Mouse (Mus musculus): Measurements from ENCODE around the gene B430305J03Rik. TPM values are rescaled to one million over a fixed set of nuclear protein-coding genes. Genes with fewer than 3 reads are reported as not detected.

Gene B430305J03Rik
- total and polyA plus RNA-seq, 2 experiments, result under 0.01 to 0.04 TPM

DNA sequence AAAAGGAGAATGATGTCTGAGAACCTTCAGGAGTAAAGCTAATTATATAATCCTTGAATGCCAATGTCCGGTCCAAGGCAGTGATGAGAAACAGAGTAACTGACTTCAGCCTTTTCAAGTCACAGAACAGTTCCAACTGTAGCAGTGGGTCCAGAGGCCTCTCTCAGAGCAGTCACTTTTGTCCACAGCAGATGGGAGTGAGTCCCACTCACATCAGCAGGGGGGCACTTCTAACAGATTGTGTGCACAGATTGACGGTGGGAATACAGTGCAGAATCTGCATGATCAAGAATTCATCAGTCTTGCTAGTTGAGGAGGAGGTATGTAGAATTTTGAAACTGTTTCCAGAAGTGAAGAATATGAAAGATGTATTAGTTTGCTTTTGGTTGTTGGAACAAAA lies 45.7 kb downstream of the B430305J03Rik start:
- H3K27me3 ChIP-seq (ENCODE audit: control insufficient read depth, insufficient read depth, low read length), result no peaks in the 10 kb centered on the region
- H3K79me2 ChIP-seq (ENCODE audit: control insufficient read depth, insufficient read depth, low read length), result no peaks in the 10 kb centered on the region
- no peak for DNase-seq (ENCODE audit: extremely low read depth, low read depth, low spot score)
- H3K27ac ChIP-seq (replicated peaks; ENCODE audit: insufficient read depth, low read depth, low read length), result no peak overlapping the region
- H3K4me3 ChIP-seq (ENCODE audit: insufficient read depth, low read depth, low read length), result no peak overlapping the region
- H3K36me3 ChIP-seq (ENCODE audit: control insufficient read depth, insufficient read depth, low read length), result no peaks in the 10 kb centered on the region
- WGBS, result 85% methylated on average over 2 of the region's 2 CpGs
- H3K4me1 ChIP-seq (ENCODE audit: control insufficient read depth, insufficient read depth, low read length), result no peaks in the 10 kb centered on the region
- no peak overlapping the region for H3K9ac ChIP-seq (ENCODE audit: low read depth, low read length)
- TF ChIP-seq POLR2A (IDR thresholded peaks at IDR 0.05; ENCODE audit: extremely low read depth, insufficient read depth, low read length) (no peak), CTCF (IDR thresholded peaks at IDR 0.05; ENCODE audit: low read depth, low read length) (no peak)

DNA sequence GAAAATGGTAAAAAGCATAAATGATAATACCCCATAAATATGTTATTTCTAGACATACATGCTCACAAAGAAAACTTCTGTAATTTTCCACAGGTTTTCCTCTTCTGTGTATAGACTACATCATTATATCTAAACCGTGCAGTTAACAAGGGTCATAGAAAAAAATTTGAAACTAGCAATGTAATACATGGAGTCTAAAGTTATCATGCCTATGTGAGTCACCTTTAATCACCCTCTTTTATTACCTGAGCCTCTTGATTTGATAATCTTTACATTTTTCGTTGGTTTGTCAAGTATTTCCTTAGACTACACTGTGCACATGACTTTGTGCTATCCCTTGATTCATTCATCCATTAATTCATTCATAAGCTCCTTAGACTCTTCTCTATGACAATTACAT lies 50.7 kb downstream of the B430305J03Rik start:
- Histone ChIP-seq H3K36me3 (ENCODE audit: control insufficient read depth, insufficient read depth, low read length) (no peaks in the 10 kb centered on the region), H3K4me1 (ENCODE audit: control insufficient read depth, insufficient read depth, low read length) (no peaks in the 10 kb centered on the region), H3K4me3 (ENCODE audit: insufficient read depth, low read depth, low read length) (no peak overlapping the region), H3K27me3 (ENCODE audit: control insufficient read depth, insufficient read depth, low read length) (no peaks in the 10 kb centered on the region), H3K27ac (replicated peaks; ENCODE audit: insufficient read depth, low read depth, low read length) (no peak overlapping the region), H3K79me2 (ENCODE audit: control insufficient read depth, insufficient read depth, low read length) (no peaks in the 10 kb centered on the region), H3K9ac (ENCODE audit: low read depth, low read length) (no peak overlapping the region)
- TF ChIP-seq CTCF (IDR thresholded peaks at IDR 0.05; ENCODE audit: low read depth, low read length) (no peak), POLR2A (IDR thresholded peaks at IDR 0.05; ENCODE audit: extremely low read depth, insufficient read depth, low read length) (no peak)
- DNase-seq (ENCODE audit: extremely low read depth, low read depth, low spot score), result no peak
- 65% methylated on average over 2 of the region's 2 CpGs for WGBS

Other genes with a start within 250 kb of the B430305J03Rik start
- gene Rap2b, start 4.3 kb downstream of the B430305J03Rik start, total RNA-seq (2014; rRNA removed), result 0.92 and 1.0 TPM in 2 replicates
- gene Rap2b, start 4.3 kb downstream of the B430305J03Rik start, polyA plus RNA-seq (2012; rRNA removed), result 0.46 and 0.71 TPM in 2 replicates